Mouse (Mus musculus): Measurements from ENCODE around the gene Ankrd27. TPM values are rescaled to one million over a fixed set of nuclear protein-coding genes. Genes with fewer than 3 reads are reported as not detected.

Gene Ankrd27
- total and polyA plus RNA-seq, 3 experiments = 49.0 to 103 (median 74.9) TPM

DNA sequence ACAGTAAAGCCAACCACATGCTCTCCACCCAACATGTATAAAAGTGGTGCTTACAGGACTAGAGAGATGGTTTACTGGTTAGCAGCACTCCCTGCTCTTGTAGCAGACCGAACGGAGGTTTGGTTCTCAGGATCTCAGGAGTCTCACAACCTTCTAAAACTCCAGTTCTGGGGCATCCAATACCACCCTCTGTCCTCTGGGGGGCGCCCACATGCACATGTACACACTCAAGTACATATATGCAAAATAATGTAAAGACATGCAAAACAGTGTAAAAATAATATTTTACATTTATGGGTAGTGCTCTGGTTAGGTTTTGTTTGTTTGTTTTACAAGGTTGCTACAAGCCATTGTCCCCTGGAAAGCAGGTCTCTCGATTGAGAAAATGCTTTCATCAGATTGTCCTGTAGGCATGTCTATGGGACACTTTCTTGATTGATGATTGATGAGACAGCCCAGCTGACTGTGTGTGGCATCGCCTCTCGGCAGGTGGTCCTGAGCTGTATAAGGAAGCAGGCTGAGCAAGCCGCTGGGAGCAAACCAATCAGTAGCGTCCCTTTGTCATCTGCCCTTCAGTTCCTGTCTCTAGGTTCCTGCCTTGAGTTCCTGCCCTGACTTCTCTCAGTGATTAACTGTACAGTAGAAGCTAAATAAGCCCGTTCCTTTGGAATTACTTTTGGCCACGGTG, 65.7 kb downstream of the Ankrd27 start:
- no peak overlapping the region for H3K9ac ChIP-seq (ENCODE audit: control insufficient read depth, low read depth, low read length, poor library complexity, severe bottlenecking)
- H3K27me3 ChIP-seq (ENCODE audit: control insufficient read depth in 1 of 2, insufficient read depth in 2 of 2, low read length in 2 of 2) = no peaks in the 10 kb centered on the region
- H3K36me3 ChIP-seq (ENCODE audit: control insufficient read depth in 1 of 2, insufficient read depth in 2 of 2, low read length in 2 of 2) = peaks cover 0 to 10% of the 10 kb centered on the region in 2 experiments; a peak in 2 of 4 replicates
- peaks cover 2 to 11% of the 10 kb centered on the region in 2 experiments for H3K4me1 ChIP-seq (ENCODE audit: control insufficient read depth in 1 of 2, insufficient read depth in 2 of 2, low read length in 2 of 2)
- peaks cover 5% of the 10 kb centered on the region for H3K79me2 ChIP-seq (ENCODE audit: control insufficient read depth, insufficient read depth, low read length, poor library complexity)
- no peaks in the 10 kb centered on the region for H3K9me3 ChIP-seq (replicated peaks; ENCODE audit: insufficient read depth, low read length)
- TF ChIP-seq CTCF (IDR thresholded peaks at IDR 0.05 in 2 of 3, conservative IDR thresholded peaks at IDR 0.05 in 1 of 3; ENCODE audit: control insufficient read depth in 1 of 3, insufficient read depth in 1 of 3, low read depth in 2 of 3, low read length in 3 of 3, poor library complexity in 1 of 3, severe bottlenecking in 1 of 3) (peak; percentile 36 to 51 (median 48); a peak in 5 of 6 replicates), SIN3A (IDR thresholded peaks at IDR 0.05; ENCODE audit: low read length) (no peak), ETS1 (IDR thresholded peaks at IDR 0.05; ENCODE audit: low read depth, low read length) (no peak)
- H3K4me3 ChIP-seq (ENCODE audit: control insufficient read depth in 1 of 2, insufficient read depth in 1 of 2, low read depth in 2 of 2, low read length in 2 of 2) = no peak overlapping the region
- H3K27ac ChIP-seq (ENCODE audit: control insufficient read depth, low read depth, low read length) = no peak overlapping the region
- peak; percentile 59 for DNase-seq (ENCODE audit: low read depth, low spot score)

DNA sequence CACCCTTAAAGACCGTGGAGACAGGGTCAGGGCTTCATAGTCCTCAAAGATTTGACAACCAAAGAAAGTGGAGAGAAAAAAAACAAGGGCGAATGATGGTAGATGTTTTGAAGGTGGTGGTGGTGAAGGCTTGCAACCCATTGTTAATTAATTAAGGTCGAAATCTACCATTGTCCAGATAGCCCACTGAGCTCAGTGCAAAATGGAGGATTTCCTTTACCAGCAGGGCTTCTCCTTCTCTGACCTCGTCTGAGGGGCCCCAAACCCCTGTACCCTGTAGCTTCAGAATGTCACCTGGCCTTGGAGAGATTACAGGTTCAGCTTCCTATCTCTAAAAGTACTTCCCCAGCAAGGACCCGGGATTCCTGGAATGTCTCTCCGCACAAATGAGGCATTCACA, 71.8 kb downstream of the Ankrd27 start:
- Histone ChIP-seq H3K4me3 (ENCODE audit: control insufficient read depth in 1 of 2, insufficient read depth in 1 of 2, low read depth in 2 of 2, low read length in 2 of 2) (no peak overlapping the region), H3K79me2 (ENCODE audit: control insufficient read depth, insufficient read depth, low read length, poor library complexity) (no peaks in the 10 kb centered on the region), H3K9me3 (replicated peaks; ENCODE audit: insufficient read depth, low read length) (no peaks in the 10 kb centered on the region), H3K9ac (ENCODE audit: control insufficient read depth, low read depth, low read length, poor library complexity, severe bottlenecking) (no peak overlapping the region), H3K27me3 (ENCODE audit: control insufficient read depth in 1 of 2, insufficient read depth in 2 of 2, low read length in 2 of 2) (no peaks in the 10 kb centered on the region), H3K36me3 (ENCODE audit: control insufficient read depth in 1 of 2, insufficient read depth in 2 of 2, low read length in 2 of 2) (no peaks in the 10 kb centered on the region), H3K4me1 (ENCODE audit: control insufficient read depth in 1 of 2, insufficient read depth in 2 of 2, low read length in 2 of 2) (no peaks in the 10 kb centered on the region), H3K27ac (ENCODE audit: control insufficient read depth, low read depth, low read length) (no peak overlapping the region)
- DNase-seq (ENCODE audit: low read depth, low spot score) = no peak
- TF ChIP-seq MAZ (IDR thresholded peaks at IDR 0.05; ENCODE audit: low read depth, low read length) (no peak), BHLHE40 (IDR thresholded peaks at IDR 0.05; ENCODE audit: borderline replicate concordance, low read depth, low read length) (no peak), E2F4 (IDR thresholded peaks at IDR 0.05; ENCODE audit: borderline replicate concordance, low read depth, low read length) (no peak), GATA1 (IDR thresholded peaks at IDR 0.05; ENCODE audit: low read depth, low read length) (no peak), USF2 (IDR thresholded peaks at IDR 0.05; ENCODE audit: borderline replicate concordance in 1 of 2, insufficient read depth in 1 of 2, low read depth in 1 of 2, low read length in 2 of 2) (no peak), POLR2AphosphoS5 (IDR thresholded peaks at IDR 0.05; ENCODE audit: borderline replicate concordance, low read depth, low read length) (no peak), TCF12 (IDR thresholded peaks at IDR 0.05; ENCODE audit: low read depth, low read length) (no peak), CTCF (IDR thresholded peaks at IDR 0.05 in 2 of 3, conservative IDR thresholded peaks at IDR 0.05 in 1 of 3; ENCODE audit: control insufficient read depth in 1 of 3, insufficient read depth in 1 of 3, low read depth in 2 of 3, low read length in 3 of 3, poor library complexity in 1 of 3, severe bottlenecking in 1 of 3) (no peak), SIN3A (IDR thresholded peaks at IDR 0.05; ENCODE audit: low read length) (no peak), TAL1 (IDR thresholded peaks at IDR 0.05; ENCODE audit: low read length) (no peak), MYB (IDR thresholded peaks at IDR 0.05; ENCODE audit: low read depth, low read length) (no peak), CHD2 (IDR thresholded peaks at IDR 0.05; ENCODE audit: low read length) (no peak), MAX (IDR thresholded peaks at IDR 0.05; ENCODE audit: low read length) (no peak), ELF1 (IDR thresholded peaks at IDR 0.05; ENCODE audit: low read depth, low read length) (no peak), MAFK (IDR thresholded peaks at IDR 0.05; ENCODE audit: borderline replicate concordance, low read depth, low read length) (no peak), ZMIZ1 (IDR thresholded peaks at IDR 0.05; ENCODE audit: low read depth, low read length) (no peak), JUND (IDR thresholded peaks at IDR 0.05; ENCODE audit: low read depth, low read length) (no peak), MYC (IDR thresholded peaks at IDR 0.05; ENCODE audit: low read depth, low read length) (no peak), ZNF384 (IDR thresholded peaks at IDR 0.05; ENCODE audit: low read depth, low read length) (no peak)
